ENCODE assay signal across 8 mouse cellular contexts in genomic region chr19:36535186-36535585, GRCm38 (mm10). TPM values are rescaled to one million over a fixed set of nuclear protein-coding genes. Genes with fewer than 3 reads are reported as not detected.
A peak's percentile ranks its signal among the peaks of the same experiment; 100 is the strongest.
DNase-seq lines count a peak whose midpoint lies in the region; ATAC-seq and TF ChIP-seq lines count a peak whose summit lies in the region.

No protein-coding gene starts in this region.

- peaks cover 8% of the 10 kb centered on the region for H3K4me1 ChIP-seq in heart, embryonic 12.5 days (replicated peaks)
- H3K4me1 ChIP-seq in lung, embryonic 16.5 days (replicated peaks; ENCODE audit: control insufficient read depth, insufficient read depth, low read length): peaks cover 23% of the 10 kb centered on the region
- H3K4me1 ChIP-seq in lung, adult 2 months (ENCODE audit: control insufficient read depth, insufficient read depth, low read length): no peaks in the 10 kb centered on the region
- peaks cover 13% of the 10 kb centered on the region for H3K4me1 ChIP-seq in limb, embryonic 14.5 days (ENCODE audit: control insufficient read depth, insufficient read depth, low read length)
- H3K4me1 ChIP-seq in stomach, postnatal 0 days (replicated peaks; ENCODE audit: control insufficient read depth, insufficient read depth): peaks cover 6% of the 10 kb centered on the region; the same call in 1 of the 2 replicates

- no peak for TF ChIP-seq CTCF in lung, adult 2 months (IDR thresholded peaks at IDR 0.05; ENCODE audit: insufficient read depth, low read length)
- no peak for TF ChIP-seq CTCF in stomach, postnatal 0 days (IDR thresholded peaks at IDR 0.05; ENCODE audit: low read depth)

- no peak overlapping the region for H3K4me3 ChIP-seq in heart, embryonic 12.5 days
- no peak overlapping the region; the same call in 1 of the 2 replicates for H3K4me3 ChIP-seq in lung, embryonic 16.5 days (ENCODE audit: low read length)
- no peak overlapping the region for H3K4me3 ChIP-seq in lung, adult 2 months (replicated peaks; ENCODE audit: extremely low read depth, low read depth, low read length)
- H3K4me3 ChIP-seq in limb, embryonic 14.5 days (replicated peaks; ENCODE audit: low read length): no peak overlapping the region
- no peak overlapping the region; the same call in 1 of the 2 replicates for H3K4me3 ChIP-seq in stomach, postnatal 0 days (ENCODE audit: low read depth, low read length)

- H3K36me3 ChIP-seq in heart, embryonic 12.5 days: no peaks in the 10 kb centered on the region
- H3K36me3 ChIP-seq in lung, embryonic 16.5 days (ENCODE audit: control insufficient read depth, insufficient read depth, low read length): no peaks in the 10 kb centered on the region
- no peaks in the 10 kb centered on the region for H3K36me3 ChIP-seq in limb, embryonic 14.5 days (ENCODE audit: control insufficient read depth, insufficient read depth, low read length)
- no peaks in the 10 kb centered on the region for H3K36me3 ChIP-seq in stomach, postnatal 0 days (ENCODE audit: control insufficient read depth, insufficient read depth, low read length)

- H3K9me3 ChIP-seq in heart, embryonic 12.5 days (replicated peaks): no peaks in the 10 kb centered on the region
- no peaks in the 10 kb centered on the region for H3K9me3 ChIP-seq in lung, embryonic 16.5 days (ENCODE audit: control insufficient read depth, low read length)
- H3K9me3 ChIP-seq in limb, embryonic 14.5 days (ENCODE audit: control insufficient read depth, low read length): no peaks in the 10 kb centered on the region
- H3K9me3 ChIP-seq in stomach, postnatal 0 days (ENCODE audit: control insufficient read depth, low read length): no peaks in the 10 kb centered on the region

- H3K27ac ChIP-seq in heart, embryonic 12.5 days (ENCODE audit: poor library complexity, severe bottlenecking): peak overlapping the region; percentile 45
- H3K27ac ChIP-seq in lung, embryonic 16.5 days (ENCODE audit: low read length): no peak overlapping the region
- H3K27ac ChIP-seq in limb, embryonic 14.5 days (replicated peaks; ENCODE audit: low read depth, low read length): no peak overlapping the region
- peak overlapping the region; percentile 41 for H3K27ac ChIP-seq in stomach, postnatal 0 days (replicated peaks)

- peak overlapping the region; percentile 40; the same call in 1 of the 2 replicates for H3K4me2 ChIP-seq in heart, embryonic 12.5 days
- peak overlapping the region; percentile 35 for H3K4me2 ChIP-seq in lung, embryonic 16.5 days (ENCODE audit: low read depth, low read length)
- H3K4me2 ChIP-seq in limb, embryonic 14.5 days (replicated peaks; ENCODE audit: low read depth, low read length, severe bottlenecking): 0 out of 2 replicates have a peak overlapping the region, but pooled peaks have one; percentile 39
- peak overlapping the region; percentile 51 for H3K4me2 ChIP-seq in stomach, postnatal 0 days (replicated peaks; ENCODE audit: low read depth)

- H3K9ac ChIP-seq in heart, embryonic 12.5 days: no peak overlapping the region
- no peak overlapping the region for H3K9ac ChIP-seq in lung, embryonic 16.5 days (ENCODE audit: low read length)
- no peak overlapping the region for H3K9ac ChIP-seq in limb, embryonic 14.5 days (ENCODE audit: low read depth, low read length, severe bottlenecking)
- H3K9ac ChIP-seq in stomach, postnatal 0 days (ENCODE audit: low read length): no peak overlapping the region

- no peak for TF ChIP-seq EP300 in stomach, postnatal 0 days (optimal IDR thresholded peaks at IDR 0.05)

- ATAC-seq in heart, embryonic 12.5 days (ENCODE audit: insufficient number of reproducible peaks, low FRiP score): no peak
- no peak for ATAC-seq in lung, embryonic 16.5 days (ENCODE audit: low read depth)
- ATAC-seq in limb, embryonic 14.5 days (ENCODE audit: low FRiP score, low read depth): no peak
- no peak for ATAC-seq in stomach, postnatal 0 days (ENCODE audit: low FRiP score, low TSS enrichment)

- WGBS in heart, embryonic 12.5 days: 34% methylated on average over 2 of the region's 2 CpGs
- WGBS in lung, embryonic 16.5 days: 62% methylated on average over 2 of the region's 2 CpGs
- WGBS in lung, adult 2 months: 57% methylated on average over 2 of the region's 2 CpGs
- 66% methylated on average over 2 of the region's 2 CpGs for WGBS in limb, embryonic 14.5 days
- WGBS in stomach, postnatal 0 days: 37% methylated on average over 2 of the region's 2 CpGs

- peaks cover 7% of the 10 kb centered on the region; the same call in 1 of the 2 replicates for H3K27me3 ChIP-seq in heart, embryonic 12.5 days (replicated peaks)
- H3K27me3 ChIP-seq in lung, embryonic 16.5 days (ENCODE audit: control insufficient read depth, insufficient read depth, low read depth, low read length): no peaks in the 10 kb centered on the region
- no peaks in the 10 kb centered on the region for H3K27me3 ChIP-seq in limb, embryonic 14.5 days (ENCODE audit: control insufficient read depth, insufficient read depth, low read length)
- no peaks in the 10 kb centered on the region for H3K27me3 ChIP-seq in stomach, postnatal 0 days (ENCODE audit: control insufficient read depth, insufficient read depth, low read length)

- no peak for TF ChIP-seq POLR2A in lung, adult 2 months (IDR thresholded peaks at IDR 0.05; ENCODE audit: borderline replicate concordance, extremely low read depth, low read depth, low read length)
- TF ChIP-seq POLR2A in limb, embryonic 14.5 days (IDR thresholded peaks at IDR 0.05; ENCODE audit: borderline replicate concordance, extremely low read depth, insufficient read depth, insufficient read length): no peak

- DNase-seq in heart, adult 9 months (ENCODE audit: low spot score in 2 of 2): no peak
- no peak for DNase-seq in lung, adult 2 months
- no peak for DNase-seq in limb, embryonic 14.5 days (ENCODE audit: low spot score)
- DNase-seq in stomach, postnatal 0 days (ENCODE audit: low spot score): no peak
- DNase-seq in frontal cortex, postnatal 10 days (ENCODE audit: low spot score in 2 of 2): no peak
- no peak for DNase-seq in layer of hippocampus, postnatal 25 days (ENCODE audit: extremely low spot score in 1 of 2, low spot score in 1 of 2)

RNA-seq across cellular contexts. Expression of gene Hectd2, which starts 19.3 kb away (rescaled TPM):
- polyA plus RNA-seq in heart, embryonic 12.5 days (2016; fragmentation: Nextera tagmentation; extraction: Ambion mirVana): 9.6 and 10.7 TPM in 2 replicates
- 4.1 and 4.9 TPM in 2 replicates for polyA plus RNA-seq in lung, embryonic 16.5 days (2015; fragmentation: Nextera tagmentation; extraction: Ambion mirVana)
- 0.40 and 0.57 TPM in 2 replicates for polyA plus RNA-seq in lung, adult 2 months (2012; rRNA removed)
- 6.7 and 6.9 TPM in 2 replicates for polyA plus RNA-seq in limb, embryonic 14.5 days (2012; rRNA removed)
- polyA plus RNA-seq in limb, embryonic 14.5 days (2014; fragmentation: Nextera tagmentation; extraction: Ambion mirVana): 3.9 and 4.3 TPM in 2 replicates
- 1.4 TPM in 2 replicates for polyA plus RNA-seq in stomach, postnatal 0 days (2015; fragmentation: Nextera tagmentation; extraction: Ambion mirVana)
- total RNA-seq in layer of hippocampus, postnatal 25 days (2021): 10 to 100 TPM; 31.3 to 45.2 TPM

Comparison
In these comparisons a context has a peak if more than half of its experiments do, and no peak if none do; other contexts are left out.
1. H3K27ac ChIP-seq: peak in heart, embryonic 12.5 days (single experiment) and stomach, postnatal 0 days (single experiment); none in lung, embryonic 16.5 days (single experiment) and limb, embryonic 14.5 days (single experiment).
2. Peak in every context shown above with its lines, with median percentiles within 50 percentile points of each other: H3K4me2 ChIP-seq.